Mouse (Mus musculus) liver, adult 2 months (tissue): ENCODE measurements around the gene Nox4. TPM values are rescaled to one million over a fixed set of nuclear protein-coding genes. Genes with fewer than 3 reads are reported as not detected.

Source experiments
- DNase-seq: peaks from one replicate; pipeline ENCODE4 v3.0.0-alpha.2; 2011; ENCODE audit warnings: low read depth, low spot score; ENCODE audit errors: extremely low read depth
- H3K27ac ChIP-seq: fragments of 200-500 bp; replicated peaks from 2 replicates; pipeline ENCODE4 v1.5.1; 2012; ENCODE audit warnings: low read depth, mild to moderate bottlenecking, control low read depth, inconsistent platforms, low read length; ENCODE audit not compliant: insufficient read depth
- H3K27me3 ChIP-seq: fragments of 200-500 bp; 2 replicates; pipeline ENCODE4 v1.6.1; 2012; ENCODE audit warnings: mild to moderate bottlenecking, moderate library complexity, low read length, inconsistent platforms; ENCODE audit not compliant: control insufficient read depth, insufficient read depth
- H3K36me3 ChIP-seq: fragments of 200-500 bp; 2 replicates; pipeline ENCODE4 v1.6.1; 2012; ENCODE audit warnings: low read length, inconsistent platforms; ENCODE audit not compliant: control insufficient read depth, insufficient read depth
- H3K4me1 ChIP-seq: fragments of 200-500 bp; 2 replicates; pipeline ENCODE4 v1.6.1; 2011; ENCODE audit warnings: low read length; ENCODE audit not compliant: control insufficient read depth, insufficient read depth
- H3K4me3 ChIP-seq: fragments of 200-500 bp; 2 replicates; pipeline ENCODE4 v1.5.1; 2011; ENCODE audit warnings: low read depth, mild to moderate bottlenecking, control low read depth, low read length, moderate library complexity; ENCODE audit not compliant: insufficient read depth
- H3K79me2 ChIP-seq: fragments of 200-500 bp; 2 replicates; pipeline ENCODE4 v1.6.1; 2012; ENCODE audit warnings: inconsistent platforms, mild to moderate bottlenecking, low read length, moderate library complexity; ENCODE audit not compliant: control insufficient read depth, insufficient read depth
- H3K9ac ChIP-seq: fragments of 200-500 bp; 2 replicates; pipeline ENCODE4 v1.6.1; 2012; ENCODE audit warnings: low read depth, mild to moderate bottlenecking, control low read depth, inconsistent platforms, low read length
- CTCF ChIP-seq: fragments of 200-500 bp; IDR thresholded peaks from 2 replicates; pipeline ENCODE4 v1.5.1; 2011; ENCODE audit warnings: low read depth, low read length, control low read depth
- POLR2A ChIP-seq: fragments of 200-500 bp; IDR thresholded peaks from 2 replicates; pipeline ENCODE4 v1.6.1; 2011; ENCODE audit warnings: low read length, control low read depth; ENCODE audit not compliant: insufficient read depth; ENCODE audit errors: extremely low read depth
- WGBS: fragments of 180-500 bp; shearing (Covaris S2); methylation state at CpG from one replicate; pipeline ENCODE4 v1.1.7; 2018; 5-methylcytosine and 5-hydroxymethylcytosine counted together
- polyA plus RNA-seq: library from polyadenylated mRNA; depleted of rRNA; stranded (reverse); fragments of >200 nt; gene quantifications from 2 replicates; pipeline ENCODE4 v1.2.3, GENCODE M21; 2012
- total RNA-seq: library from RNA; depleted of rRNA; stranded (reverse); fragments of >200 nt; gene quantifications from 2 replicates; pipeline ENCODE4 v1.2.3, GENCODE M21; 2014

Gene Nox4
- total and polyA plus RNA-seq, 2 experiments = 1.2 to 5.0 TPM

- no peak for DNase-seq
- TF ChIP-seq POLR2A = no peak
- no peak for TF ChIP-seq CTCF
Measured at GRCm38 (mm10) chr7:87330782-87331558, 85.1 kb downstream of the Nox4 start.

GRCm38 (mm10) chr7:87345598-87345997 lies 99.7 kb downstream of the Nox4 start:
- H3K27ac ChIP-seq = no peak overlapping the region
- no peak overlapping the region for H3K4me3 ChIP-seq
- H3K79me2 ChIP-seq = no peaks in the 10 kb centered on the region
- no peak for DNase-seq
- 56% methylated on average over 3 of the region's 3 CpGs for WGBS
- H3K36me3 ChIP-seq = peaks cover 2% of the 10 kb centered on the region; the same call in 1 of the 2 replicates
- H3K27me3 ChIP-seq = no peaks in the 10 kb centered on the region
- no peak overlapping the region for H3K9ac ChIP-seq
- TF ChIP-seq CTCF (no peak), POLR2A (no peak)
- no peaks in the 10 kb centered on the region for H3K4me1 ChIP-seq

More at GRCm38 (mm10) chr7:87330782-87331558, 85.1 kb downstream of the Nox4 start:
- no peak overlapping the region for H3K27ac ChIP-seq
- peaks cover 2% of the 10 kb centered on the region; the same call in 1 of the 2 replicates for H3K36me3 ChIP-seq
- H3K4me3 ChIP-seq = no peak overlapping the region
- WGBS = 82% methylated on average over 5 of the region's 5 CpGs
- H3K27me3 ChIP-seq = no peaks in the 10 kb centered on the region
- no peak overlapping the region for H3K9ac ChIP-seq
- no peaks in the 10 kb centered on the region for H3K4me1 ChIP-seq
- no peaks in the 10 kb centered on the region for H3K79me2 ChIP-seq

GRCm38 (mm10) chr7:87352818-87353217 lies 106.9 kb downstream of the Nox4 start:
- Histone ChIP-seq H3K9ac (no peak overlapping the region), H3K4me3 (no peak overlapping the region), H3K27me3 (no peaks in the 10 kb centered on the region), H3K27ac (no peak overlapping the region), H3K79me2 (no peaks in the 10 kb centered on the region), H3K36me3 (no peaks in the 10 kb centered on the region; the same call in 1 of the 2 replicates), H3K4me1 (no peaks in the 10 kb centered on the region)
- TF ChIP-seq CTCF (no peak), POLR2A (no peak)
- WGBS = 40% methylated on average over 2 of the region's 2 CpGs
- DNase-seq = no peak

GRCm38 (mm10) chr7:87367834-87368233 lies 121.9 kb downstream of the Nox4 start:
- Histone ChIP-seq H3K4me3 (no peak overlapping the region), H3K27me3 (no peaks in the 10 kb centered on the region), H3K79me2 (no peaks in the 10 kb centered on the region), H3K36me3 (no peaks in the 10 kb centered on the region), H3K27ac (no peak overlapping the region), H3K9ac (no peak overlapping the region), H3K4me1 (peaks cover 5% of the 10 kb centered on the region; the same call in 1 of the 2 replicates)
- no peak for DNase-seq
- TF ChIP-seq CTCF (no peak), POLR2A (no peak)

GRCm38 (mm10) chr7:87369131-87369530 lies 123.2 kb downstream of the Nox4 start:
- no peaks in the 10 kb centered on the region for H3K27me3 ChIP-seq
- no peak overlapping the region for H3K27ac ChIP-seq
- no peaks in the 10 kb centered on the region for H3K79me2 ChIP-seq
- no peaks in the 10 kb centered on the region for H3K36me3 ChIP-seq
- no peak for DNase-seq
- H3K4me3 ChIP-seq = no peak overlapping the region
- TF ChIP-seq CTCF (no peak), POLR2A (no peak)
- 91% methylated on average over 1 of the region's 1 CpGs for WGBS
- peaks cover 5% of the 10 kb centered on the region; the same call in 1 of the 2 replicates for H3K4me1 ChIP-seq
- H3K9ac ChIP-seq = no peak overlapping the region

GRCm38 (mm10) chr7:87370789-87371188 lies 124.9 kb downstream of the Nox4 start:
- H3K79me2 ChIP-seq = no peaks in the 10 kb centered on the region

More at GRCm38 (mm10) chr7:87370789-87371188, 124.9 kb downstream of the Nox4 start:
- Histone ChIP-seq H3K27ac (no peak overlapping the region), H3K4me1 (peaks cover 5% of the 10 kb centered on the region; the same call in 1 of the 2 replicates), H3K9ac (no peak overlapping the region), H3K27me3 (no peaks in the 10 kb centered on the region), H3K36me3 (peaks cover 1% of the 10 kb centered on the region; the same call in 1 of the 2 replicates), H3K4me3 (no peak overlapping the region)
- 41% methylated on average over 2 of the region's 2 CpGs for WGBS
- TF ChIP-seq POLR2A (no peak), CTCF (no peak)
- peak; percentile 43 for DNase-seq
